Mouse (Mus musculus): ENCODE results near the gene Ppp1r37.
A peak's percentile ranks its signal among the peaks of the same experiment; 100 is the strongest.
"Not testable (repeated sequence)": the region's sequence is repeated elsewhere in the genome, so short reads cannot be mapped to it uniquely, and the experiment has no call there.

The Ppp1r37 gene

GRCm38 (mm10) chr7:19562643-19563410, at the start of gene Ppp1r37:
Gene Ppp1r37 (minus strand): TSS chr7:19563076.
- DNase-seq (ENCODE audit: low read depth), result no peak

GRCm38 (mm10) chr7:19610969-19611368, 48.1 kb upstream of the Ppp1r37 start:
- no peak for DNase-seq (ENCODE audit: low read depth)

GRCm38 (mm10) chr7:19609641-19610332, 46.9 kb upstream of the Ppp1r37 start:
- no peak for DNase-seq (ENCODE audit: low read depth)

GRCm38 (mm10) chr7:19607291-19607690, 44.4 kb upstream of the Ppp1r37 start:
- DNase-seq (ENCODE audit: low read depth), result no peak

GRCm38 (mm10) chr7:19604606-19605214, 41.8 kb upstream of the Ppp1r37 start:
- not testable (repeated sequence) for DNase-seq (ENCODE audit: low read depth)

GRCm38 (mm10) chr7:19603849-19604605, 41.2 kb upstream of the Ppp1r37 start, which contains the start of gene Clasrp:
Gene Clasrp (minus strand): TSS chr7:19604486.
- peak; percentile 98 for DNase-seq (ENCODE audit: low read depth)

GRCm38 (mm10) chr7:19603055-19603454, 40.2 kb upstream of the Ppp1r37 start:
- no peak for DNase-seq (ENCODE audit: low read depth)

- no peak for DNase-seq (ENCODE audit: low read depth)
Measured at GRCm38 (mm10) chr7:19600562-19600961, 37.7 kb upstream of the Ppp1r37 start.

- no peak for DNase-seq (ENCODE audit: low read depth)
Measured at GRCm38 (mm10) chr7:19593061-19593730, 30.3 kb upstream of the Ppp1r37 start.

GRCm38 (mm10) chr7:19589917-19590316, 27.0 kb upstream of the Ppp1r37 start:
- peak; percentile 89 for DNase-seq (ENCODE audit: low read depth)

- DNase-seq (ENCODE audit: low read depth), result peak; percentile 72
Measured at GRCm38 (mm10) chr7:19589207-19589606, 26.3 kb upstream of the Ppp1r37 start.

GRCm38 (mm10) chr7:19586269-19586668, 23.4 kb upstream of the Ppp1r37 start:
- DNase-seq (ENCODE audit: low read depth), result no peak

- no peak for DNase-seq (ENCODE audit: low read depth)
Measured at GRCm38 (mm10) chr7:19580634-19581033, 17.8 kb upstream of the Ppp1r37 start.

- DNase-seq (ENCODE audit: low read depth), result no peak
Measured at GRCm38 (mm10) chr7:19579751-19580150, 16.9 kb upstream of the Ppp1r37 start.

- DNase-seq (ENCODE audit: low read depth), result no peak
Measured at GRCm38 (mm10) chr7:19578436-19578835, 15.6 kb upstream of the Ppp1r37 start.

- DNase-seq (ENCODE audit: low read depth), result no peak
Measured at GRCm38 (mm10) chr7:19577877-19578414, 15.1 kb upstream of the Ppp1r37 start.

GRCm38 (mm10) chr7:19577141-19577852, 14.4 kb upstream of the Ppp1r37 start, which contains the start of the genes Zfp296 and Gemin7:
Gene Zfp296 (plus strand): TSS chr7:19577287.
Gene Gemin7 (minus strand): TSS chr7:19577595.
- peak; percentile 68 for DNase-seq (ENCODE audit: low read depth)

- no peak for DNase-seq (ENCODE audit: low read depth)
Measured at GRCm38 (mm10) chr7:19575559-19575958, 12.7 kb upstream of the Ppp1r37 start.

GRCm38 (mm10) chr7:19573776-19574140, 10.9 kb upstream of the Ppp1r37 start:
- no peak for DNase-seq (ENCODE audit: low read depth)
